Mouse (Mus musculus) midbrain, embryonic 12.5 days (tissue): ENCODE results near the gene Srsf12. TPM values are rescaled to one million over a fixed set of nuclear protein-coding genes. Genes with fewer than 3 reads are reported as not detected.
A peak's percentile ranks its signal among the peaks of the same experiment; 100 is the strongest.

Experiments used
- ATAC-seq: fragments of 200-750 bp; cut with Nextera tagmentation; 2 replicates; pipeline ENCODE4 v1.8.0; 2017; ENCODE audit warnings: low read depth, moderate TSS enrichment, moderate library complexity; ENCODE audit not compliant: low FRiP score
- H3K27ac ChIP-seq: fragments of 300-500 bp; sonication (generic); replicated peaks from 2 replicates; pipeline ENCODE4 v1.5.1; 2016; ENCODE audit warnings: mild to moderate bottlenecking
- H3K27me3 ChIP-seq: fragments of 300-500 bp; sonication (generic); 2 replicates; pipeline ENCODE4 v1.6.1; 2016; ENCODE audit warnings: mild to moderate bottlenecking
- H3K36me3 ChIP-seq: fragments of 300-500 bp; sonication (generic); 2 replicates; pipeline ENCODE4 v1.6.1; 2016
- H3K4me1 ChIP-seq: fragments of 300-500 bp; sonication (generic); 2 replicates; pipeline ENCODE4 v1.6.1; 2016
- H3K4me2 ChIP-seq: fragments of 300-500 bp; sonication (generic); replicated peaks from 2 replicates; pipeline ENCODE4 v1.6.1; 2016; ENCODE audit warnings: mild to moderate bottlenecking, moderate library complexity
- H3K4me3 ChIP-seq: fragments of 300-500 bp; sonication (generic); 2 replicates; pipeline ENCODE4 v1.5.1; 2016; ENCODE audit warnings: mild to moderate bottlenecking
- H3K9ac ChIP-seq: fragments of 300-500 bp; sonication (generic); replicated peaks from 2 replicates; pipeline ENCODE4 v1.6.1; 2016; ENCODE audit warnings: mild to moderate bottlenecking, moderate library complexity
- H3K9me3 ChIP-seq: fragments of 300-500 bp; sonication (generic); 2 replicates; pipeline ENCODE4 v1.6.1; 2016; ENCODE audit warnings: mild to moderate bottlenecking
- WGBS: fragments of 180-500 bp; shearing (Covaris S2); methylation state at CpG from one replicate; pipeline ENCODE4 v1.1.7; 2016; 5-methylcytosine and 5-hydroxymethylcytosine counted together
- polyA plus RNA-seq: library from polyadenylated mRNA; unstranded; fragments of >200 nt; fragmentation: Nextera tagmentation; extraction: Ambion mirVana; gene quantifications from 2 replicates; pipeline ENCODE4 v1.2.1, GENCODE M21; 2016

The Srsf12 gene
- polyA plus RNA-seq, 1 experiment from 2014 or later, result 14.3 TPM

GRCm38 (mm10) chr4:33229639-33230038 lies 20.8 kb downstream of the Srsf12 start:
- no peaks in the 10 kb centered on the region for H3K4me1 ChIP-seq
- no peaks in the 10 kb centered on the region for H3K9me3 ChIP-seq
- H3K9ac ChIP-seq, result no peak overlapping the region
- no peaks in the 10 kb centered on the region for H3K27me3 ChIP-seq
- H3K4me2 ChIP-seq, result no peak overlapping the region
- no peak for ATAC-seq
- H3K36me3 ChIP-seq, result no peaks in the 10 kb centered on the region
- no peak overlapping the region for H3K27ac ChIP-seq
- no peak overlapping the region for H3K4me3 ChIP-seq
- 79% methylated on average over 4 of the region's 4 CpGs for WGBS

GRCm38 (mm10) chr4:33230881-33231280 lies 22.1 kb downstream of the Srsf12 start:
- no peak for ATAC-seq
- Histone ChIP-seq H3K9ac (no peak overlapping the region), H3K27ac (no peak overlapping the region), H3K36me3 (no peaks in the 10 kb centered on the region), H3K4me3 (no peak overlapping the region), H3K4me1 (no peaks in the 10 kb centered on the region), H3K9me3 (no peaks in the 10 kb centered on the region), H3K27me3 (no peaks in the 10 kb centered on the region), H3K4me2 (no peak overlapping the region)
- 92% methylated on average over 18 of the region's 18 CpGs for WGBS

- peaks cover 19% of the 10 kb centered on the region for H3K4me1 ChIP-seq
- peaks cover 31% of the 10 kb centered on the region for H3K36me3 ChIP-seq
- H3K27ac ChIP-seq, result peak overlapping the region; percentile 36; the same call in 1 of the 2 replicates
- H3K4me3 ChIP-seq, result no peak overlapping the region
- H3K4me2 ChIP-seq, result no peak overlapping the region
- H3K9ac ChIP-seq, result no peak overlapping the region
- no peaks in the 10 kb centered on the region for H3K27me3 ChIP-seq
- no peak for ATAC-seq
- no peaks in the 10 kb centered on the region for H3K9me3 ChIP-seq
- 62% methylated on average over 5 of the region's 5 CpGs for WGBS
Observed at GRCm38 (mm10) chr4:33242536-33242935, 33.7 kb downstream of the Srsf12 start.

GRCm38 (mm10) chr4:33243016-33243758 lies 34.4 kb downstream of the Srsf12 start:
- no peaks in the 10 kb centered on the region for H3K27me3 ChIP-seq
- no peak for ATAC-seq
- no peaks in the 10 kb centered on the region for H3K9me3 ChIP-seq
- peak overlapping the region; percentile 36; the same call in 1 of the 2 replicates for H3K27ac ChIP-seq
- peaks cover 19% of the 10 kb centered on the region for H3K4me1 ChIP-seq
- H3K4me2 ChIP-seq, result no peak overlapping the region
- H3K4me3 ChIP-seq, result no peak overlapping the region
- peaks cover 31% of the 10 kb centered on the region for H3K36me3 ChIP-seq
- no peak overlapping the region for H3K9ac ChIP-seq
- WGBS, result 78% methylated on average over 12 of the region's 12 CpGs

- Histone ChIP-seq H3K27me3 (no peaks in the 10 kb centered on the region), H3K9me3 (no peaks in the 10 kb centered on the region), H3K9ac (no peak overlapping the region), H3K4me1 (peaks cover 20% of the 10 kb centered on the region), H3K27ac (0 out of 2 replicates have a peak overlapping the region, but pooled peaks have one; percentile 36), H3K36me3 (peaks cover 31% of the 10 kb centered on the region), H3K4me2 (no peak overlapping the region), H3K4me3 (no peak overlapping the region)
- WGBS, result 87% methylated on average over 4 of the region's 4 CpGs
- no peak for ATAC-seq
Observed at GRCm38 (mm10) chr4:33243921-33244320, 35.1 kb downstream of the Srsf12 start.

- no peak for ATAC-seq
- 95% methylated on average over 14 of the region's 14 CpGs for whole genome bisulfite sequencing
- Histone ChIP-seq H3K9me3 (no peaks in the 10 kb centered on the region), H3K4me3 (no peak overlapping the region; the same call in 1 of the 2 replicates), H3K27me3 (no peaks in the 10 kb centered on the region), H3K9ac (no peak overlapping the region), H3K4me1 (peaks cover 29% of the 10 kb centered on the region), H3K36me3 (peaks cover 31% of the 10 kb centered on the region), H3K27ac (no peak overlapping the region), H3K4me2 (peak overlapping the region; percentile 78)
Observed at GRCm38 (mm10) chr4:33245853-33246395, 37.1 kb downstream of the Srsf12 start.

- Histone ChIP-seq H3K9ac (peak overlapping the region; percentile 96), H3K27me3 (no peaks in the 10 kb centered on the region), H3K9me3 (no peaks in the 10 kb centered on the region), H3K36me3 (peaks cover 31% of the 10 kb centered on the region), H3K4me3 (peak overlapping the region; percentile 72), H3K4me1 (peaks cover 22% of the 10 kb centered on the region), H3K27ac (peak overlapping the region; percentile 97), H3K4me2 (peak overlapping the region; percentile 78)
- peak; percentile 89 for ATAC-seq
- WGBS, result under 1% methylated on average over 59 of the region's 60 CpGs
Observed at GRCm38 (mm10) chr4:33247479-33248053, 38.8 kb downstream of the Srsf12 start.

GRCm38 (mm10) chr4:33248062-33248889 lies 39.5 kb downstream of the Srsf12 start:
- peak overlapping the region; percentile 78 for H3K4me2 ChIP-seq
- peak overlapping the region; percentile 97 for H3K27ac ChIP-seq
- peak; percentile 93 for ATAC-seq
- no peaks in the 10 kb centered on the region for H3K9me3 ChIP-seq
- peak overlapping the region; percentile 96 for H3K9ac ChIP-seq
- WGBS, result under 1% methylated on average over 57 of the region's 88 CpGs
- H3K36me3 ChIP-seq, result peaks cover 29% of the 10 kb centered on the region
- H3K4me3 ChIP-seq, result peak overlapping the region; percentile 72
- H3K27me3 ChIP-seq, result no peaks in the 10 kb centered on the region
- peaks cover 19% of the 10 kb centered on the region for H3K4me1 ChIP-seq

GRCm38 (mm10) chr4:33248915-33249314 lies 40.1 kb downstream of the Srsf12 start:
- H3K4me2 ChIP-seq, result peak overlapping the region; percentile 78
- H3K4me3 ChIP-seq, result peak overlapping the region; percentile 72
- H3K27me3 ChIP-seq, result no peaks in the 10 kb centered on the region
- peak overlapping the region; percentile 97 for H3K27ac ChIP-seq
- peak overlapping the region; percentile 96 for H3K9ac ChIP-seq
- H3K4me1 ChIP-seq, result peaks cover 19% of the 10 kb centered on the region
- H3K36me3 ChIP-seq, result peaks cover 23% of the 10 kb centered on the region
- WGBS, result 6% methylated on average over 4 of the region's 4 CpGs
- no peaks in the 10 kb centered on the region for H3K9me3 ChIP-seq
- ATAC-seq, result no peak

GRCm38 (mm10) chr4:33249716-33250230 lies 41.0 kb downstream of the Srsf12 start:
- Histone ChIP-seq H3K27ac (no peak overlapping the region), H3K27me3 (no peaks in the 10 kb centered on the region), H3K4me3 (no peak overlapping the region), H3K4me2 (no peak overlapping the region), H3K9ac (no peak overlapping the region), H3K4me1 (peaks cover 19% of the 10 kb centered on the region), H3K36me3 (peaks cover 14% of the 10 kb centered on the region), H3K9me3 (no peaks in the 10 kb centered on the region)
- ATAC-seq, result no peak
- WGBS, result 75% methylated on average over 1 of the region's 1 CpGs

- 86% methylated on average over 2 of the region's 2 CpGs for WGBS
- H3K4me1 ChIP-seq, result peaks cover 18% of the 10 kb centered on the region
- H3K4me2 ChIP-seq, result no peak overlapping the region
- H3K27ac ChIP-seq, result no peak overlapping the region
- ATAC-seq, result no peak
- no peaks in the 10 kb centered on the region for H3K9me3 ChIP-seq
- H3K9ac ChIP-seq, result no peak overlapping the region
- no peaks in the 10 kb centered on the region for H3K27me3 ChIP-seq
- H3K4me3 ChIP-seq, result no peak overlapping the region
- H3K36me3 ChIP-seq, result peaks cover 4% of the 10 kb centered on the region
Observed at GRCm38 (mm10) chr4:33250867-33251266, 42.1 kb downstream of the Srsf12 start.
